Mouse (Mus musculus): ENCODE data around the gene Lgr4. TPM values are rescaled to one million over a fixed set of nuclear protein-coding genes. Genes with fewer than 3 reads are reported as not detected.

The Lgr4 gene
- polyA plus RNA-seq, 1 experiment from 2014 or later = 19.7 TPM

GRCm38 (mm10) chr2:109891031-109891430 is 26.4 kb upstream of the Lgr4 start:
- Histone ChIP-seq H3K36me3 (ENCODE audit: control insufficient read depth, insufficient read depth, low read length) (peaks cover 8% of the 10 kb centered on the region; the same call in 1 of the 2 replicates), H3K4me3 (ENCODE audit: low read depth, low read length) (peak overlapping the region; percentile 91), H3K4me1 (ENCODE audit: control insufficient read depth, insufficient read depth, low read length) (peaks cover 8% of the 10 kb centered on the region; the same call in 1 of the 2 replicates), H3K4me2 (ENCODE audit: low read depth) (peak overlapping the region; percentile 65), H3K9ac (ENCODE audit: low read length) (peak overlapping the region; percentile 97), H3K9me3 (ENCODE audit: control insufficient read depth, low read length) (no peaks in the 10 kb centered on the region), H3K27ac (ENCODE audit: low read depth, low read length) (peak overlapping the region; percentile 89), H3K27me3 (ENCODE audit: control insufficient read depth, insufficient read depth, low read length) (no peaks in the 10 kb centered on the region)
- WGBS = 0% methylated on average over 26 of the region's 34 CpGs
- no peak for DNase-seq (ENCODE audit: low spot score)
- ATAC-seq (ENCODE audit: insufficient read depth, low FRiP score, low TSS enrichment) = peak; percentile 83

DNA sequence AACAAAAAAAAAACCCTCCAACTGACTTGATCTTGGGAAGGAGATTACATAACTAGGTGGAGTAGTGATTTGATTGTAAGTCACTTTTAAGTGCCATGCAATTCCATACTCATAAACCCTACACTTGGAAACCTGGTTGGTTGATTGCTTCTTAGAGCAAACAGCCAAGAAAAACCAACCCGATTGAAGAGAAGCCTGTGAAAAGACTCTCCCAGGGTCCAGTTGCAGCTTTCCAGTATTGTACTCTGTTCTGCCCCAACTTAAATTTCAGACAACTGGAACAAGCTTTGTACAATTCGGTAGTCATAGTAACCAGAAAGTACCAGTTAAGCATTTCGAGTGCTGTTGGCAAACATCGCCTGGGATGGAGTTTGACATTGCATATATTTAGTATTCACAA is 26.0 kb upstream of the Lgr4 start:
- Histone ChIP-seq H3K4me1 (ENCODE audit: control insufficient read depth, insufficient read depth, low read length) (peaks cover 8% of the 10 kb centered on the region; the same call in 1 of the 2 replicates), H3K9ac (ENCODE audit: low read length) (peak overlapping the region; percentile 97), H3K27me3 (ENCODE audit: control insufficient read depth, insufficient read depth, low read length) (no peaks in the 10 kb centered on the region), H3K36me3 (ENCODE audit: control insufficient read depth, insufficient read depth, low read length) (peaks cover 8% of the 10 kb centered on the region; the same call in 1 of the 2 replicates), H3K4me2 (ENCODE audit: low read depth) (peak overlapping the region; percentile 65), H3K27ac (ENCODE audit: low read depth, low read length) (peak overlapping the region; percentile 89), H3K9me3 (ENCODE audit: control insufficient read depth, low read length) (no peaks in the 10 kb centered on the region), H3K4me3 (ENCODE audit: low read depth, low read length) (peak overlapping the region; percentile 91)
- ATAC-seq (ENCODE audit: insufficient read depth, low FRiP score, low TSS enrichment) (no peak), DNase-seq (ENCODE audit: low spot score) (no peak)
- 29% methylated on average over 4 of the region's 4 CpGs for WGBS

DNA sequence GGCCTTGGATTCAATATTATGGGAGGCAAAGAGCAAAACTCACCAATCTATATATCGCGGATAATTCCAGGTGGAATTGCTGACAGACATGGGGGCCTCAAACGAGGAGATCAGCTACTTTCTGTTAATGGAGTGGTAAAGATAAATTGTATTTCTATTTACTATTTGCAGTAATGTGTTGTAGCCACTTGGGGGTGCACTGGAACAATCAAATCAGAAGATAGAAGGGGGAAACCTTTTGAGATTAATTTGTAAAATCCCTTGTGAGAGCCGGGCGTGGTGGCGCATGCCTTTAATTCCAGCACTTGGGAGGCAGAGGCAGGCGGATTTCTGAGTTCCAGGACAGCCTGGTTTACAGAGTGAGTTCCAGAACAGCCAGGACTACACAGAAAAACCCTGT is 21.1 kb upstream of the Lgr4 start:
- H3K9me3 ChIP-seq (ENCODE audit: control insufficient read depth, low read length) = no peaks in the 10 kb centered on the region
- H3K36me3 ChIP-seq (ENCODE audit: control insufficient read depth, insufficient read depth, low read length) = peaks cover 10% of the 10 kb centered on the region; the same call in 1 of the 2 replicates
- no peaks in the 10 kb centered on the region for H3K27me3 ChIP-seq (ENCODE audit: control insufficient read depth, insufficient read depth, low read length)
- no peak overlapping the region for H3K4me3 ChIP-seq (ENCODE audit: low read depth, low read length)
- H3K27ac ChIP-seq (ENCODE audit: low read depth, low read length) = no peak overlapping the region
- 91% methylated on average over 7 of the region's 7 CpGs for WGBS
- DNase-seq (ENCODE audit: low spot score) (no peak), ATAC-seq (ENCODE audit: insufficient read depth, low FRiP score, low TSS enrichment) (no peak)
- H3K4me2 ChIP-seq (ENCODE audit: low read depth) = no peak overlapping the region
- H3K9ac ChIP-seq (ENCODE audit: low read length) = no peak overlapping the region
- peaks cover 8% of the 10 kb centered on the region; the same call in 1 of the 2 replicates for H3K4me1 ChIP-seq (ENCODE audit: control insufficient read depth, insufficient read depth, low read length)

DNA sequence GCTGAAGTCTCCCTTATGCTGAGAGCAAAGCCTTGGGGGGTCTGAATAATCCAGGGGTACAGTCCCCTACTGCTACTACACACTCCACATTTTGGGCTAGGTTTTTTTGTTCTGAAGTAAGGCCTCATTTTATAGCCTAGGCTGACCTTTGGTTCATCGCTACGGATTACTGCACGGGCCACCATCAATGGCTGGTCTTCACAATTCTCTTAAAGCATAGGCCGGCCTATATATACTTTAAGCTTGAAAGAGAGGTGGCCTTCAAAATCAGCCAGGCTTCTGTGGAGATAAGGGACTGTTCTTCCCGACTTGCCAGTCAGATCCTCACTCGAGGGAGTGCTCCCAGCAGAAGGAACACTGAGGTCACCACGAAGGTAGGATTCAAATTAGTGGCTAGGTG is 14.6 kb upstream of the Lgr4 start:
- 79% methylated on average over 7 of the region's 7 CpGs for WGBS
- DNase-seq (ENCODE audit: low spot score) = no peak
- Histone ChIP-seq H3K4me2 (ENCODE audit: low read depth) (no peak overlapping the region), H3K27me3 (ENCODE audit: control insufficient read depth, insufficient read depth, low read length) (no peaks in the 10 kb centered on the region), H3K9me3 (ENCODE audit: control insufficient read depth, low read length) (no peaks in the 10 kb centered on the region), H3K4me1 (ENCODE audit: control insufficient read depth, insufficient read depth, low read length) (no peaks in the 10 kb centered on the region), H3K36me3 (ENCODE audit: control insufficient read depth, insufficient read depth, low read length) (no peaks in the 10 kb centered on the region), H3K27ac (ENCODE audit: low read depth, low read length) (no peak overlapping the region), H3K4me3 (ENCODE audit: low read depth, low read length) (no peak overlapping the region), H3K9ac (ENCODE audit: low read length) (no peak overlapping the region)
- no peak for ATAC-seq (ENCODE audit: insufficient read depth, low FRiP score, low TSS enrichment)

GRCm38 (mm10) chr2:109904171-109904821 is 13.2 kb upstream of the Lgr4 start:
- WGBS = under 1% methylated on average over 7 of the region's 7 CpGs
- peak; percentile 69 for ATAC-seq (ENCODE audit: insufficient read depth, low FRiP score, low TSS enrichment)
- DNase-seq (ENCODE audit: low spot score) = peak; percentile 88
- no peak overlapping the region for H3K9ac ChIP-seq (ENCODE audit: low read length)
- no peaks in the 10 kb centered on the region for H3K9me3 ChIP-seq (ENCODE audit: control insufficient read depth, low read length)
- H3K36me3 ChIP-seq (ENCODE audit: control insufficient read depth, insufficient read depth, low read length) = no peaks in the 10 kb centered on the region
- no peak overlapping the region for H3K4me3 ChIP-seq (ENCODE audit: low read depth, low read length)
- H3K27ac ChIP-seq (ENCODE audit: low read depth, low read length) = no peak overlapping the region
- no peaks in the 10 kb centered on the region for H3K27me3 ChIP-seq (ENCODE audit: control insufficient read depth, insufficient read depth, low read length)
- no peak overlapping the region for H3K4me2 ChIP-seq (ENCODE audit: low read depth)
- H3K4me1 ChIP-seq (ENCODE audit: control insufficient read depth, insufficient read depth, low read length) = no peaks in the 10 kb centered on the region

DNA sequence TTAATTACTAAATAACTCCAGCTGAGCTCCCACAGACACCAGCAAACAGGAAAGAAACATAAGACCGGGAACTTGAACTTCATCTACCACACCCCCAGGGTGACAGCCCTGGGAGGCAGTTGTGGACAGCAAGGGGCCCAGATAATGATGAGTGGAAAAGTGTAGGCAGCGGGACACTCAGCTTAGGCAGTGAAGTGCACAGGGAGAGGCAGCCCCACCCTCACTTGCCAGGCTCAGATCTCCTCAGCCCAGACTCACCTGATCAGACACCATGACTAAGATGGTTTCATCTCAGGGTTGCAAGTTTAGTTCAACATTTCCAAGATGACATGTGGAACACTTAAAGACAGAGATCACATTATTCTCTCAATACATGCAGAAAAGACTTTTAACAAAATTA is 8.3 kb upstream of the Lgr4 start:
- Histone ChIP-seq H3K27me3 (ENCODE audit: control insufficient read depth, insufficient read depth, low read length) (no peaks in the 10 kb centered on the region), H3K4me3 (ENCODE audit: low read depth, low read length) (no peak overlapping the region), H3K27ac (ENCODE audit: low read depth, low read length) (no peak overlapping the region), H3K9ac (ENCODE audit: low read length) (no peak overlapping the region), H3K9me3 (ENCODE audit: control insufficient read depth, low read length) (no peaks in the 10 kb centered on the region), H3K4me1 (ENCODE audit: control insufficient read depth, insufficient read depth, low read length) (no peaks in the 10 kb centered on the region), H3K36me3 (ENCODE audit: control insufficient read depth, insufficient read depth, low read length) (no peaks in the 10 kb centered on the region), H3K4me2 (ENCODE audit: low read depth) (no peak overlapping the region)
- DNase-seq (ENCODE audit: low spot score) (no peak), ATAC-seq (ENCODE audit: insufficient read depth, low FRiP score, low TSS enrichment) (no peak)
- WGBS = 83% methylated on average over 2 of the region's 2 CpGs

DNA sequence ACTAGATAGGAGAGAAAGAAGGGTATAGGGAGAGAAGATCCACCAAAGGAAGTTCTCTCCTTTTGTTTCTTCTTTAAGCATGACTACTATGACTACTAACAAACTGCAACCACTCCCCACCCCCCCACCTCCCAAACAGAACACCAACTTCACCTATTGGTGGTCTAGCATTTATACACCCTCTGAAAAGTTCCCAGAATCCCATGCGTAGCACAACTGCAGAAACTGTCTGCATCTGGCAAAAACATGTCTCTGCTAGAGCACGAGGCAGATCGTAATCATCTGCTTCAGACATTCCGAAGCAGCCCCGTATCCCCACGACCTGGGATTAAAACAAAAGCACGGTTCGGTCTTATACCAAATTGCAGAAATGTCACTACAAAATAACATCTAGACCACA is 5.2 kb upstream of the Lgr4 start:
- H3K4me1 ChIP-seq (ENCODE audit: control insufficient read depth, insufficient read depth, low read length) = 0 out of 2 replicates have a peak, but pooled peaks cover 3% of the 10 kb centered on the region
- H3K27ac ChIP-seq (ENCODE audit: low read depth, low read length) = no peak overlapping the region
- H3K36me3 ChIP-seq (ENCODE audit: control insufficient read depth, insufficient read depth, low read length) = no peaks in the 10 kb centered on the region
- no peak overlapping the region for H3K4me3 ChIP-seq (ENCODE audit: low read depth, low read length)
- H3K27me3 ChIP-seq (ENCODE audit: control insufficient read depth, insufficient read depth, low read length) = no peaks in the 10 kb centered on the region
- H3K4me2 ChIP-seq (ENCODE audit: low read depth) = no peak overlapping the region
- H3K9ac ChIP-seq (ENCODE audit: low read length) = no peak overlapping the region
- ATAC-seq (ENCODE audit: insufficient read depth, low FRiP score, low TSS enrichment) = no peak
- no peaks in the 10 kb centered on the region for H3K9me3 ChIP-seq (ENCODE audit: control insufficient read depth, low read length)
- 88% methylated on average over 8 of the region's 8 CpGs for WGBS
- DNase-seq (ENCODE audit: low spot score) = no peak

DNA sequence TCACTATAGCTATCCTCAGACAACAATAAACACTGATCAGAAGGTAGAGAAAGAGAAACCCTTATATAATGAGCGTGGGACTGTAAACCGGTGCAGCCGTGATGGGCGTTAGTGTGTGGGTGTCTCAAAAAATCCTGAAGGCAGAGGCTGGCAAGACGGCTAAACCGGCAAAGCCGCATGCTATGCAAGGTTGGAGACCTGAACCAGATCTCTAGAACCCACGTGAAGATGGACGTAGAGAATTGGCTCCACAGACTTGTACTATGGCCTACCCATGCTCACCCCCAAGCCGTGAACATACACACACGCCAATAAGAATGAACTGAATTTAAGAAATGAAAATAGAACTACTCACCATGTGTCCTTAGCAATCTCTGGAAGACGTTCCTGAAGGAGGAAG is 4.7 kb upstream of the Lgr4 start:
- no peak for ATAC-seq (ENCODE audit: insufficient read depth, low FRiP score, low TSS enrichment)
- 89% methylated on average over 12 of the region's 12 CpGs for WGBS

DNA sequence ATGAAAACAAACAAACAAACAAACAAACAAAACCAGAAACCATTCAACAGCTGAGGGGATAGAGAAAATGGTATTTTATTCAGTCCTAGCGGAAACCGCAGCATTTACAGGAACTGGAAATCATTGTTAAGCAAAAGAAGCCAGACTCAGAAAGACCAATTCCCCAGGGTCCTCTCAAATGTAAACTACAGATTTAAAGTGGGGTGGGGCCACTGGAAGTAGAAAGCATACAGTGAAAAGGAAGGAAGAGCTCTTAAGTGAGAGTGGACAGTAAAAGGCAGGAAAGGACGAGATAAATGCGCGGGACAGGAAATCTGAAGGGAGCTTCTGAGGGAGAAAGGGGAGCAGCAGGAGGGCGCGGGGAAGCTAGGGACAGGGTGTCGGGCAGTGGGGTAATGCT is 4.2 kb upstream of the Lgr4 start:
- WGBS = 66% methylated on average over 8 of the region's 8 CpGs
- H3K9ac ChIP-seq (ENCODE audit: low read length) = no peak overlapping the region

More for the DNA sequence above, 4.7 kb upstream of the Lgr4 start:
- no peaks in the 10 kb centered on the region for H3K36me3 ChIP-seq (ENCODE audit: control insufficient read depth, insufficient read depth, low read length)
- no peak overlapping the region for H3K4me3 ChIP-seq (ENCODE audit: low read depth, low read length)
- no peak overlapping the region for H3K27ac ChIP-seq (ENCODE audit: low read depth, low read length)
- H3K9ac ChIP-seq (ENCODE audit: low read length) = no peak overlapping the region
- no peaks in the 10 kb centered on the region for H3K9me3 ChIP-seq (ENCODE audit: control insufficient read depth, low read length)
- H3K27me3 ChIP-seq (ENCODE audit: control insufficient read depth, insufficient read depth, low read length) = no peaks in the 10 kb centered on the region
- no peak overlapping the region for H3K4me2 ChIP-seq (ENCODE audit: low read depth)
- no peak for DNase-seq (ENCODE audit: low spot score)
- 0 out of 2 replicates have a peak, but pooled peaks cover 3% of the 10 kb centered on the region for H3K4me1 ChIP-seq (ENCODE audit: control insufficient read depth, insufficient read depth, low read length)

More for the DNA sequence above, 4.2 kb upstream of the Lgr4 start:
- Histone ChIP-seq H3K4me1 (ENCODE audit: control insufficient read depth, insufficient read depth, low read length) (0 out of 2 replicates have a peak, but pooled peaks cover 3% of the 10 kb centered on the region), H3K4me2 (ENCODE audit: low read depth) (no peak overlapping the region), H3K4me3 (ENCODE audit: low read depth, low read length) (no peak overlapping the region), H3K36me3 (ENCODE audit: control insufficient read depth, insufficient read depth, low read length) (no peaks in the 10 kb centered on the region), H3K27ac (ENCODE audit: low read depth, low read length) (no peak overlapping the region), H3K27me3 (ENCODE audit: control insufficient read depth, insufficient read depth, low read length) (no peaks in the 10 kb centered on the region), H3K9me3 (ENCODE audit: control insufficient read depth, low read length) (no peaks in the 10 kb centered on the region)
- ATAC-seq (ENCODE audit: insufficient read depth, low FRiP score, low TSS enrichment) = no peak
- no peak for DNase-seq (ENCODE audit: low spot score)

Measured in neural tube, embryonic 11.5 days (tissue).